Mouse (Mus musculus): ENCODE data around the gene Hemk1.

- TF ChIP-seq POLR2A (IDR thresholded peaks at IDR 0.05; ENCODE audit: low read depth, low read length), result no peak
- TF ChIP-seq CTCF (IDR thresholded peaks at IDR 0.05; ENCODE audit: extremely low read depth, insufficient read length, insufficient replicate concordance, low read depth, low read length), result no peak
Measured at GRCm38 (mm10) chr9:107354826-107355225, 16.7 kb upstream of the Hemk1 start.
